Mouse (Mus musculus) CD4-positive, CD25-positive, alpha-beta regulatory T cell, adult 2 months (primary cell): ENCODE results near the gene Inpp5a.

Experiments used
- DNase-seq: peaks from one replicate; pipeline ENCODE4 v3.0.0-alpha.2; 2012; ENCODE audit warnings: low read depth, low spot score

The Inpp5a gene

DNA sequence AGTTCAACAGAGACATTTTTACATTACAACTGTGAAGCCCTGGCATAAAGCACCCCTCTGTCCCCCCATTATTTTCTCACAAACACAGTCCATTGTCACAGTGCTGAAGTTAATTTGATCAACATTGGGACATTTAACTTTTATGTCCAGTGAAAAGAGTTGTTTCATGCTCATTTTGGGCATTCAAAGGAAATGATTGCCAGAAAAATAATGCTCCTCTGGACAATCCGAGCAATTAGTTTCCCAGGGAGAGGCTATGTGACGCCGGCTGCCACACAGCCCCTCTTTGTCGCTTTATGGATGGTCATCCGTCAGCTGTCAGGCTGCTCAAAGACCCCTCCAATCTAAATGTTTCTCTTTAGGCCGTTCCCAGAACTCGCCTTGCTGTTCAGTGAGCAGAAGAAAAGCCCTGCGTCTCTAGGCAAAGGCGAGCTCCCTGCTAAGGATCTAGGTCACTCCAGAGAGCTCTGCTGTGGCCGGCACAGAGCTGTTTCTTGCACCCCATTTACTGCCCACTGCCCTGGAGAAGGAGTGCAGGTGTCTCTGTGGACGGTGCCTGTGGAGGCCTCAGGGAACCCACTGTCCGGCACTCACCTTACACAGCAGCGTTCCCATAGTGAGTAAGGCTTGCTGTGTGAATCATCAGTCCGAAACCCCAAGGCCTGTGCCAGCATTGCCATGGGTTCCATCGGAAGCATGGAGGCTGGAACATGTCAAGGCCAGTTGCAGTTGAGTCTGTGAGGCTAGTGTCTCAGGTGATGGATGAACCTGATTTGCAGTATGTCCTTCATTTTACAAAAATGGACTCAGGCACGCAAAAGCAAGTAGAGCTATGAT is 141.9 kb downstream of the Inpp5a start:
- DNase-seq, result no peak

DNA sequence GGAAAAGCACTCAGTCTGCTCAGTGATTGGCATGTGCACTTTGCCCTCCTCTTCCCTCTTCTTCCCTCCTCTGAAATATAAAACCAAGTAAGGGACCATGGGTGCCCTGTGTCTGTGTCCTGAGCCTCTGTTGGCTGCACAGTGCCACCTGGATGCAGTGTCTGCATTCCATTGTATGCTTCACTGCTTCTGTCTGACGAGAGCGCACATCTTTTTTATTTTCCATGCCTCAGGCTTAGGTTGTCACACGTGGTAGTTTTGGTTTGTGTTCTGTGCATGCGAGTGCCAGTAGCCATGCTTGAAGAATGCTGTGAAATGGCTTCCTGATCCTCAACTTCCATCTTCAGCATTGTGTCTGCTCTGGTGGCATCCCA is 142.5 kb downstream of the Inpp5a start:
- no peak for DNase-seq

DNA sequence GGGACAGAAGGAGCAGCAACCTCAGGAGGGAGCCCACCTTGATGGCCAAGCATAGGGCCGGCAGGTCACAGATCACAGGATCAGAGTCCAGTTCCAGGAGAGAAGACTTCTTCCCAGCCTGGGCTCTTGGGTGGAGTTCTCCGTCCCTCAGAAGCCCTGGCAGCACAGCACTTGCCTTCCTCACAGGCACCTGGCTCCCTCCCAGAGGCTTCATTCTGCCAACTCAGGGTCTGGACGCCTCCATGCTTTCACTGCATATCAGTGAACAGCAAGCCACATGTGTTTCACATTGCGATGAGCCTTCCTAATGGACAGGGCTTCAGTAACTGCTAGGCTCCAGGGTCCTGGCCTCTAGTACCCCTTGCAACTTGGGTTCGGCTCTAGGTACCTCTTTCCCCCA is 147.4 kb downstream of the Inpp5a start:
- DNase-seq, result no peak

DNA sequence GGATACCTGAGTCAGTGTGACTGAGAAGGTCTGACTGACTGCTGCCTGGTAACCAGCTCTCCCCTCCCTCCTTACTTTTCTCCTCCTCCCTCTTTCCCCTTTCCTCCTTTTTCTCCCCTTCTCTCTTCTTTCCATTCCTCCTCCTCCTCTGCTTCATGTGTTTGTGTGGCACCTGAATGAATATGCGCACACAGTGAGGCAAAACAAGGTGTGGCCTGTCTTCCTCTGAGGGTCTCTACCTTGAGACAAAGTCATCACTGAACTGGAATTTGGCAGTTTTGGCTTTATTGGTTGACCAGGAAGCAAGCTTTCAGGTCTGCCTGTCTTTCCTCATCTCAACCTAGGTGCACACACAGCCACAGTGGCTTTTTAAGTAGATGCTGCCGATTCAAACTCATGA is 147.9 kb downstream of the Inpp5a start:
- no peak for DNase-seq

DNA sequence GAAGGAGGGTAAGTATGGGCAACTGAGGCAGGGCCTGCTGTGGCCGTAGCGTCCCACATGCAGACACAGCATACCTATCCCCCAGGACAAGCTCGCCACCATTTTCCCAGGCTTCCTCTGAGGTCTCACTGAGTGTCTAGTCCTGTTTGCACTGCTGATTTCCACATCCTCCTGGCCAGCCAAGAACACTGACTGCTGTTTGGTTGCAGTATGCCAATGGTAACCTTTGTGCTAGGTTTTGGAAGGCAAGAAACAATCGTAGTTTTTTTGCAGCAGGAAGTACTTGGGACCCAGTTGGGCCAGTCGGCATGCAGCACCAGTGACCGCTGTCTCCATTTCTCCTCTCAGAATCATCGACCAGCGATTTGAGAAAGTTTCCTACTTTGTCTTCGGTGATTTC is 148.9 kb downstream of the Inpp5a start:
- no peak for DNase-seq

DNA sequence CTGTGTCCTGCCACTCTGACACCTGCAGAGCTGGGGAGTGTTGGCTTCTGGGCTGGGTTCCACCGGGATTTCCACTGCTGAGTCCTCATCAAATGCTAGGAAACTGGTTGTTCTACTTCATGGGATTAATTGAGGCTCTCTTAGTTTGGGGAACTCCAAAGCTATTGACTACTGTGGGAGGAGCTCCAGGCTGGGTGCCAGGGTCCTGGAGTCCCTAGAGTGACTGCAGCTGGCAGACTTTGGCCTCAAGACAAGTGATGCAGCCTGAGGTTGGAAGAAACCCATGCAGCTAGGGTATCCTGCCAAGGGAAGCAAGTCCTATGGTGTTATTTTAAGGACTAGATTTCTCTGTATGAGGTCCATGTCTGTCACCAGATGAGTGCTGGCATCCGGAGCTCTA is 149.6 kb downstream of the Inpp5a start:
- DNase-seq, result no peak

DNA sequence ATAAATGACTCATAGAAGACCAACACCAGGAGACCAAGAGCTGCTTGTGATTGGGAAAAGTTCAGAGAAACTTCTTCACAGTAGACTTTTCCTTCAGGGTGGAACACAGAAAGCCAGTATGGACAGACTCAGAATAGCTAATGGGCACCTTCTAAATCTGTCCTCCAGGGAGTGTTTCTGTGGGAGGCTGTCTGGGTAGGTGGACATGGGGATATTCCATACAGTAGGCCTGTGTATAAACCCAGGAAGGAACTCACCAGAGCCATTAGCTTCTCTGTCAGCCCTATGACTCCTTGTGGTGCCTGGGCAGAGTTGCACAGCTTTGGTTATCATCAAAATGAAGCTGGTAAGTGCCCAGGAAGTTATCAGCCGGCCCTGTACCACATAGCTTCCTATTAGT is 151.7 kb downstream of the Inpp5a start:
- no peak for DNase-seq

DNA sequence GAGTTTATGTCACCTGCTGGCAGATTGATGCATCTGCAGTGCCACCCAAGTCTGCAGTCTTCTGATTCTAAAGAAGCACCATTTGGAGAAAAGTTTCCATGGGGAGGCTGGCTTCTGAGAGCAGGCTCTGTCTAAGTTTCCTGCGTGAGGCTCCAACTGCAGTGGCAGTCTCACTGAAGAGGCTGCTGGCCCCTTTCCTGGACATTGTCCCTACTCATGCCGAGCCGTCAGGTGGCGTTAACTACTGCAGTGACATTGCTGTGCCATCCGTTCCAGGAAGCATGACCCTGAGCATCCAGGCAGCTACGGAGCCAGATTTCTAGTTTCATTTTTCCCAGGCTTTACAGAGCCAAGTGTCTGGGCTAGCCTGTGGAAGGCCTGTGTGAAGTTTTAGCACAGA is 152.5 kb downstream of the Inpp5a start:
- DNase-seq, result no peak

DNA sequence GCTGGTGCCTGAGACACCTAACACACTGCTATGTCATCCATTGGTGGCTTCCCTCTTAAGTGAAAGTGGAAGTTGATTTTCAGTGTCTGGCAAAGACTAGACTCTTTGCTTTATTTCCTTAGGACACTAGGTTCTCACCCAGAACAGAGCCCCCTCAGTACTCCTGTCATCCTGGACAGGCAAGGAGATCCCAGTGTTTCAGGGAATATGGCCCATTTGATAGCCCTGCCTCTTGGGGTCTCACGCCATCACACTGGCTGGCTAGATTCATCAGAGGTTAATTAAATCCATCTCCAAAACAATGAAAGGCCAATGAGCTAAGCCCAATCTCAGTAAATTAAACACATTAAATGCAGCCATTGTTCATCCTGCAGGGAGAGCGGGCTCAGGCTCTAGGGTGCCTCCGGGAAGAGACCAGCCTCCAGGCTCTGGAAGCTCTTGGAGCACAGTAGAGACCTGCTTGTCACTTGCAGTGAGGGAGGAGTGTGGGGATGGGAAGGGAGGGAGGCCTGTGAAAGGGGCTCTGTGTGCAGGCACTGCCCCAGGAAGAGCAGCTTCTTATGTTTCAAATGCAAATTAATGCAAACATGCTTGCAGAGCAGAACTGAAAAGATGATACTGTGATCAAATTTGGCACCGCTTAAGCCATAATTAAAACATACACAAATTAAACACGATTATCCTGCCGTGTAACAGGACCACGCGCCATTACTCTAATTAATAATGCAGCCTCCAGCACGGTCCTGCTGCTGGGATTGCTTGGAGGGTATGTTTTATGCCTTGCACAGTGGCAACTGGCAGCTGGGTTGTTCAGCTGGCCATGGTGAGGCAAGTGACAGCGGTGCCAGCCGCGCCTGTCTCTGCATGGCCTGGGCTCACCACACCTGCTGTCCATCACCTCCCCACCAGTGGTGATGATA is 156.1 kb downstream of the Inpp5a start:
- no peak for DNase-seq

DNA sequence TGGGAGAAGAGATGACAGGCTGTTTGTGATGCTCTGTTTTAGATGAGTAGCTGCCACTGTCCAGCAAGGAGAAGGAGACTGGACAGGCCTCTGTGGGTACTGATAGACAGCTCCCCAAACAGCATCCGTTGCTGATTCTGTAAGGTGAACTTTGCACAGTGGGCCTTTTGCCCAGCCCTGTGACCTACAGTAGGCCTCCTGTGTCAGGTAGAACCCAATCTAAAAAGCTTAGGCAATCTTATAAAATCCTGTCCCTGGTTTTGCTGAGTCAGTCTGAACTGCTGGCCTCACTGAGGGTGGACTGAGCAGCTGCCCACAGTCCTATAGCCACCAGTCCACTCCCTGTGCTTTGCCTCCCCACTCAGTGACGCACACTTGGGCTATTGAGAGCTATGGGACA is 158.4 kb downstream of the Inpp5a start:
- DNase-seq, result no peak

DNA sequence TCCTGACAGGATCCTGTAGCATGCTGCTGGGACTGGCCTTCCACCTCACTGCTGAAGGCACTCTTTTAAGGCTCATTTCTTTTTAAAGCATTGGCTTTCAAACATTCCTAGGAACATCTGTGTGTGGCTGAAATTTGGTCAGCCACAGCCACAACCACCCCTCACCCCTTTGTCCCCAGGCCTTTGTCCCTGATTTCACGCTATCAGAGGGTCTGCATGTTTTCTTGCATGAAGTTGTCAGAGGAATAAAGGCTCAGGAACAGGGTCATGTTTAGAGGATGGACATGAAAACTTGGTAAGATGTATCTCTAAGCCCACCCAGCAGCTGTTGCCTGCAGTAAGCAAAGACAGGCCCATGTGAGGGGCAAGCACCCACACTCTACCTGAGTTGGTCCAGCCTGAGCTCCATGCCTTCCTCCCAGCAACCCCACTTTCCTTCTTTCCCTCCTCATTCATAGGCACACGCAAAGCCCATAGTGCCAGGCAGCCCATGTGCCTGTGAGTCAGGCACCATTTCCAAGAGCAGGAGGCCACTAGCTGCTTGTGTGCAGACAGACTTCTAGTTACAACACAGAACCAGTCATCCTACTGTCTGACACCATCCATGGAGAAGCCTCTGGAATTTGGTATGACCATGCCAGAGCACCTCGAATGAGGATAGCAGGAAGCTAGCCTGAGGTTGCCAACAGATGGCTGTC is 161.3 kb downstream of the Inpp5a start:
- no peak for DNase-seq

DNA sequence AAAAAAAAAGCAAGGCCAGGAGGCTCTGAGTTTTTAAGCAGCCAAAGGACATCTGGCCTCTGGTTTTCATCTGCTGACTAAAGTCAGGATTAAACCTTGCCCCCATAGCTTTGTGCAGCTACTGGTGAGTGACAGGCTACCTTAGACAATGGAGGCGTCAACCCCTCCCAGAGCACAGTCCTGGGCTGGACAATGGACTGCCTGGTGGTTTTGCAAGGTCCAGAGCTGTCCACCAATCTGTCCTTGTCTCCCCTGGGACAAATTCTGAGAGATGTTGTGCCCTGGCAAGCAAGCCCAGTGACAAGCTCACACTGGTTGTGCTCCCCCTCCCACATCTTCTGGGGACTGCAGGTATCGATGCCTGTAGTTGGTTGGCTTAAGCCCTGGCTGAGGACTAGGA is 162.6 kb downstream of the Inpp5a start:
- DNase-seq, result no peak

DNA sequence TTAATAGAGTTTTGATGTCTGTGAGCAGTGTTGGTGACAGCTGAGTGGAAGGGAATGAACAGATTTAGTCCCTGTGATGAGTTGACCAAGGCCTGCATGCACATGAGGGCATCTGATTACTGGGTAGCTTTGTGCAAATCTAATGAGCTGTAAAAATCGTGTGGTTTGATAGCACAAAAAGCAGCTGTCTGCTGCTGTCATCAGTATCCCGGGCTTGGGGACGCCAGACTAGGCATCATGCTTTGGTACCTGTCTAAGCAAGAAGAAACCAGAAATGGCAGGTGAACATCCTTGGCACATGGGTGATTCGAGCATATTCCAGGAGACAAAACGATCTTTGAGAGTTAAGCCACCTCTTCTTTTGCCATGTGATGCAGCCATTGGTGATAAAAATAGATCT is 167.4 kb downstream of the Inpp5a start:
- DNase-seq, result no peak

DNA sequence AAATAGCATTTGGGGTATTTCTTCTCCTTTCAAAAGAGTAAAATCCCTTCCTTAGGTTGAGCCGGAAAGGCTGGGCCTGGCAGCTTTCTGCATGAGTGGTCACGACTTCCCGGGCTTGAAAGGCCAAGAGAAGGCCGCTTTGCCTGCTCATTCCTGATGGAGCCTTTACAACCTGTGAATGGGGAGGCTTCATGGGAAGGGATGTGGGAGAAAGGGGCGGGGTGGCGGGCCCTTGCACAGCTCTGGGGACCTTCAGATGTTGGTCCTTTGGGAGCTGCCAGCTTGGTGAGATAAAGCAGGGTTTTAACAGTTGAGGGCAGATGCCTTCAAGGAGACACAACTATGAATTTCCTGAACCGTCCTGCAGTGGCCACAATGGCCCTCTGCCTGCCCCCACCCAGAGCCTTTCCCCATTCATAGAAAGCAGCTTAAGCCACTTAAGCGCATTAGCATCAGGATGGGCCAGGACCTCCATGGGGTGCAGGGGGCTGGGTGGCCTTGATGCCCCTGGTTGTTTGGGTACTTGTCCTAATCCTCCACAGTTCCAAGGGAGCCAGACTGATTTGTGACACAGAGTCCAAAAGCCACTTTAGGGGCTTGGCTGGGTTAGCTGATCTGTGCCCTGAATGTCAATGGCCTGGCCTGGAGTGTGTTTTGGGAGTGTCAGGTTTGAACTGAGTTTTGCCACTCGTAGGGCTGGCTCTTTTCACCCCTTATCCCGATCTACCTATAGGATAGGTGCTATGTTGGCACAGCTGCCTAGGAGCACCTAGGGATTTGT is 168.0 kb downstream of the Inpp5a start:
- no peak for DNase-seq

DNA sequence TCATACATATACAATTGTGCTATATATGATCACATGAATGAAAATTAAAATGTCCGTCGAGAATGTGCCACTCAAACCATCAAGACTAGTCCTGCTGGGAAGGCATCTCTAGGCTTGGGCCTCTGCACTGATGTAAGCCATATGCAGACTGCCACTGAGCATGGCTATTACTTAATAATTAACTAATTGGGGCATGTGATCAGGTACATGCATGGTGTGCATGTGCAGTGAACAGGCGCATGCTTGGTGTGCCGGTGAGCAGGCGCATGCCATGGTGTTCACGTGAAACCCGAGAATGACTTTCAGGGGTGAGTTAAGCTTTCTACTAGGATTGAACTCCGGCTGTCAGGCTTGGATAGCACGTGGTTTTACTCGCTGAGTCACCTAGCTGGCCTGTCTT is 170.8 kb downstream of the Inpp5a start:
- DNase-seq, result no peak

DNA sequence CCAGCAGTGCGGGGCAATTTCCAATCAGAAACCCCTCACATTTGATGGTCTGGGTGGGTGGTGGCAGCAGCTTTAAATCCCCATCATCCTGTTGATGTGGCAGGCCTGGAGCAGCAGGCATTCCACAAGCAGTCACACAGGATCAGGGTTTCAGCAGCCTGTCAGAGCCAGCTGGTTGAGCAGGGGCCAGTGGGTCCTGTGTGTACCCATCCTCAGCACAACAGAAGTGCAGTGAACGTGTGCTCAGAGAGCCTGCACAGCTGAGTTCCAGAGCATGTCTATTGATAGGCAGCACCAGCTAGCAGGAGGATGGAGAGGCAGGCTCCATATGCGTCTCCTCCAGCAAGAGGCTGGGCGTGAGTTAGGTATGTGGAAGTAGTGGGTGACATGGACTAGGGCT is 174.5 kb downstream of the Inpp5a start:
- no peak for DNase-seq

DNA sequence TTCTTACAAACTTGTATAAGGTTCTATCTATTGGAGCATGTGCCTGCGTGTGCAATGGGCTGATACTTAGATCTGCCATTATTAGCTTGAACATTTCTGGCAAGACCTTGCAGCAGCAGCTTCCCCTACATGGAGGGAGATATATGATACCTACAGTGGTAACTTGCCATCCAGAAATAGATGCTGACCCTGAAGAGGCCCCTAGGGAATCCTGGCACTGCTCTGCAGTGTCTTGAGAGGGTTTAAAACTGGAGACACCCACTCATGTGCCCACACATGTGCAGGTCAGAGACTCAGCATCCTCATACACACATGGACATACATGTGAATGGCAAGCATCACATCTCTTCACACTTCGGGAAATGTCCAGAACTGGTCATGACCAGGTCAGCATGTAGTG is 175.3 kb downstream of the Inpp5a start:
- DNase-seq, result no peak

DNA sequence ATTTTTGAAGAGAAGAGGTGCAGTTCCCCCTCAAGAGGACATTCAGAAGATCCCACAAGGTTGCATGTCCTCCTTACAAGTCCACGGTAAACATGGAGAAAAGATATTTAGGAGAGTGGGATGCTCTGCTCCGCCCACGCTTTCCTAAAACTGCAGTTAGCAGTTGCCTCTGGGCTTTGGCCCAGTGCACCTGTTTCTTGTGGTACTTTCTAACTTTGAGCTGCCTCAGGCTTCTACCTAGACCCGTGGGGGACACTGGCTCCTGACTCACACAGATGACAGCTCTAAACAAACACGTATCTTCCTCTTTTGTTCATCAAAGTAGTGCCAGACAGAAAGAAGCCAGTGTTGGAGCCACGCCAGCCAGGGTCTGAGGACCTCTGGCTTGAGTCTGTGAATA is 177.1 kb downstream of the Inpp5a start:
- no peak for DNase-seq

DNA sequence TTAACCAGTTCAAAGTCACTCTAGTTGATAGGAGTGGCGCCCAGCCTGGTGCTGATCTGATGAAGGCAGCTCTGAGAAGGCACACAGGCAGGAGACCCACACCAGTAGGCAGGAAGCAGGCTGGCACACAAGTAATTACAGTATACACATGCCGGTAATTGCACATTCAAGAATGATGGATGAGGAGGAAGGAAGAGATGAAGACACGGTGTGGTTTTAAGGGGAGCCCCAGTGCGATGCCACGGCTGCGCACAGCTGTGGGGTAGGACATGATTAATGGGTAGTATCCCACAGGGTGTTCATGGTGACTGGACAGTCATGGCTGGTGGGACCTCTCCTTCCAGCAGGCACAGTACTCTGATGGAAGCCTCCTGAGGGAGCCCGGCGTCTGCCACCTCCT is 177.6 kb downstream of the Inpp5a start:
- no peak for DNase-seq

DNA sequence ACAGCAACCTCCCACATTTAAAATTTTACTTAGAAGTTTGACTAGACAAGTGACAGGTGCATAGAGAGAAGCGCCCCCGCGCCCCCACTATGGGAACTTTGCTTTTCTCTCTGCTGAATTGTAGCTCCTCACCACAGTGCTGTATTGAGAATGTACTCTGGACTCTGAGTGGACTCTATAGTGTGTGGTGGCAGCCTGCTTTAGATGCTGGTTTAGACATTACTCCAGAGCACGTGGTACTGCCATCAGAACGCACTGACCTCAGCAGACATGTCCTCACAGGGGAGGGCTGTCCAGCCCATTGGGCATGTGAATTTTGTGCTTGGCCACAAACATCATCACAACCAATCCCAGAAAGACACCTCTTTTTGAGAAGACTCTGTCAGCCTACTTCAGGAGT is 181.9 kb downstream of the Inpp5a start:
- DNase-seq, result no peak

DNA sequence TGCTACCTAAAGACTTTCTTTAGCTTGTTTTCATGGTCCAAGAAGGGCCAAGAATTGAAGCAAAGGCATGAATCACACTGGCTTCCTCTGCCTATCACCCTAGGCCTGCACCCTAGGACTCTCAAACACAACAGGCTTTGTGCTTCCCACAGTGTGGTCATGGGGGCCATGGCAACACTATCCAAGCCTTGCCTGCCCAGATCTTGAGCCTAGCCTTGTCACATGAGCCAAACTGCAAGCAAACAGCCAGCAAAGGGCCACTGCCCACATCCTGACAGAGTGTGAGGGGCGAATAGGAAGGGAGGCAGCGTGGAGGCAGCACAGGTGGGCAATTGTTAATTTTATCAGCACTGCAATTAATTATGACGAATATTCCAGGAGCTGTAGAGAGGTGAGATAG is 183.8 kb downstream of the Inpp5a start:
- no peak for DNase-seq
